Mouse (Mus musculus) heart, adult 2 months (tissue): ENCODE measurements around the gene Gpr180.

Source experiments
- CTCF ChIP-seq: fragments of 200-600 bp; IDR thresholded peaks from 2 replicates; pipeline ENCODE4 v1.8.1; 2022; ENCODE audit warnings: antibody characterized with exemption, mild to moderate bottlenecking, moderate library complexity
- EP300 ChIP-seq: fragments of 200-500 bp; IDR thresholded peaks from 2 replicates; pipeline ENCODE4 v1.6.1; 2011; ENCODE audit warnings: low read depth, low read length, control low read depth; ENCODE audit not compliant: insufficient read depth
- POLR2A ChIP-seq: fragments of 200-500 bp; IDR thresholded peaks from 2 replicates; pipeline ENCODE4 v1.6.1; 2011; ENCODE audit warnings: mild to moderate bottlenecking, low read depth, low read length, control low read depth; ENCODE audit not compliant: insufficient read depth

- TF ChIP-seq CTCF (no peak), POLR2A (peak; percentile 98), EP300 (peak; percentile 72; the same call in 1 of the 2 replicates)
Observed at GRCm38 (mm10) chr14:118132642-118132977, 4.3 kb upstream of the Gpr180 start, which contains the start of gene Tgds.
